ENCODE assay signal across 8 mouse cellular contexts in genomic region chr11:74648676-74649075, GRCm38 (mm10). TPM values are rescaled to one million over a fixed set of nuclear protein-coding genes. Genes with fewer than 3 reads are reported as not detected.
DNase-seq lines count a peak whose midpoint lies in the region; ATAC-seq and TF ChIP-seq lines count a peak whose summit lies in the region.

No protein-coding gene starts in this region.

- no peak for DNase-seq in lung, embryonic 14.5 days
- DNase-seq in lung, postnatal 25 days (ENCODE audit: low spot score), result no peak
- no peak for DNase-seq in embryonic facial prominence, embryonic 14.5 days (ENCODE audit: low spot score)
- no peak for DNase-seq in limb, embryonic 10.5 days (ENCODE audit: low spot score)
- DNase-seq in layer of hippocampus, postnatal 36 days, result no peak
- DNase-seq in retina, postnatal 1 day, result no peak

- H3K4me3 ChIP-seq in lung, embryonic 14.5 days (ENCODE audit: low read depth, low read length), result peak overlapping the region; percentile 93
- peak overlapping the region; percentile 98 for H3K4me3 ChIP-seq in embryonic facial prominence, embryonic 14.5 days (ENCODE audit: low read depth, low read length)
- peak overlapping the region; percentile 96 for H3K4me3 ChIP-seq in limb, embryonic 10.5 days
- H3K4me3 ChIP-seq in neural tube, embryonic 15.5 days (replicated peaks), result peak overlapping the region; percentile 92

- H3K27me3 ChIP-seq in lung, embryonic 14.5 days (ENCODE audit: insufficient read depth, low read length), result no peaks in the 10 kb centered on the region
- H3K27me3 ChIP-seq in embryonic facial prominence, embryonic 14.5 days (replicated peaks; ENCODE audit: control insufficient read depth, insufficient read depth, low read length), result no peaks in the 10 kb centered on the region
- H3K27me3 ChIP-seq in limb, embryonic 10.5 days (ENCODE audit: low read depth, poor library complexity, severe bottlenecking), result no peaks in the 10 kb centered on the region
- no peaks in the 10 kb centered on the region for H3K27me3 ChIP-seq in neural tube, embryonic 15.5 days (replicated peaks)

- 7% methylated on average over 1 of the region's 1 CpGs for WGBS in lung, embryonic 14.5 days
- 3% methylated on average over 1 of the region's 1 CpGs for WGBS in embryonic facial prominence, embryonic 14.5 days
- 7% methylated on average over 1 of the region's 1 CpGs for WGBS in limb, embryonic 10.5 days
- WGBS in neural tube, embryonic 15.5 days, result 0% methylated on average over 1 of the region's 1 CpGs

- peak overlapping the region; percentile 88 for H3K4me2 ChIP-seq in lung, embryonic 14.5 days
- peak overlapping the region; percentile 82 for H3K4me2 ChIP-seq in embryonic facial prominence, embryonic 14.5 days (ENCODE audit: low read depth, low read length)
- peak overlapping the region; percentile 90 for H3K4me2 ChIP-seq in neural tube, embryonic 15.5 days

- peak; percentile 19; the same call in 1 of the 2 replicates for ATAC-seq in lung, embryonic 14.5 days (ENCODE audit: insufficient read depth)
- ATAC-seq in embryonic facial prominence, embryonic 14.5 days (ENCODE audit: low read depth), result peak; percentile 16; the same call in 1 of the 2 replicates
- no peak; the same call in 1 of the 2 replicates for ATAC-seq in neural tube, embryonic 15.5 days (ENCODE audit: low FRiP score)
- no peak for ATAC-seq in cerebellum, adult (ENCODE audit: insufficient number of reproducible peaks, low FRiP score, low TSS enrichment)

- no peaks in the 10 kb centered on the region for H3K9me3 ChIP-seq in lung, embryonic 14.5 days (ENCODE audit: low read depth, low read length)
- H3K9me3 ChIP-seq in embryonic facial prominence, embryonic 14.5 days (ENCODE audit: control insufficient read depth, low read length), result no peaks in the 10 kb centered on the region
- H3K9me3 ChIP-seq in limb, embryonic 10.5 days (replicated peaks), result no peaks in the 10 kb centered on the region
- no peaks in the 10 kb centered on the region for H3K9me3 ChIP-seq in neural tube, embryonic 15.5 days (replicated peaks)

- H3K27ac ChIP-seq in lung, embryonic 14.5 days (ENCODE audit: low read depth), result peak overlapping the region; percentile 40
- H3K27ac ChIP-seq in embryonic facial prominence, embryonic 14.5 days (replicated peaks; ENCODE audit: low read depth, low read length), result peak overlapping the region; percentile 63
- peak overlapping the region; percentile 88 for H3K27ac ChIP-seq in limb, embryonic 10.5 days
- H3K27ac ChIP-seq in neural tube, embryonic 15.5 days (replicated peaks), result peak overlapping the region; percentile 82

- no peak for TF ChIP-seq CTCF in lung, embryonic 14.5 days (IDR thresholded peaks at IDR 0.05; ENCODE audit: low read depth)

- H3K36me3 ChIP-seq in lung, embryonic 14.5 days (ENCODE audit: insufficient read depth), result no peaks in the 10 kb centered on the region
- no peaks in the 10 kb centered on the region for H3K36me3 ChIP-seq in embryonic facial prominence, embryonic 14.5 days (ENCODE audit: control insufficient read depth, insufficient read depth, low read length)
- H3K36me3 ChIP-seq in limb, embryonic 10.5 days, result peaks cover 8% of the 10 kb centered on the region
- H3K36me3 ChIP-seq in neural tube, embryonic 15.5 days, result no peaks in the 10 kb centered on the region

- peak overlapping the region; percentile 84 for H3K9ac ChIP-seq in lung, embryonic 14.5 days
- H3K9ac ChIP-seq in embryonic facial prominence, embryonic 14.5 days (ENCODE audit: low read depth, low read length), result peak overlapping the region; percentile 89
- peak overlapping the region; percentile 83 for H3K9ac ChIP-seq in neural tube, embryonic 15.5 days (replicated peaks)

- H3K4me1 ChIP-seq in lung, embryonic 14.5 days (ENCODE audit: insufficient read depth), result 0 out of 2 replicates have a peak, but pooled peaks cover 2% of the 10 kb centered on the region
- peaks cover 20% of the 10 kb centered on the region for H3K4me1 ChIP-seq in embryonic facial prominence, embryonic 14.5 days (ENCODE audit: control insufficient read depth, insufficient read depth, low read length)
- H3K4me1 ChIP-seq in limb, embryonic 10.5 days, result peaks cover 51% of the 10 kb centered on the region
- peaks cover 48% of the 10 kb centered on the region for H3K4me1 ChIP-seq in neural tube, embryonic 15.5 days

RNA-seq across cellular contexts. Expression of gene Cluh, which starts 0.6 kb away (rescaled TPM):
- 21.5 and 23.8 TPM in 2 replicates for polyA plus RNA-seq in lung, embryonic 14.5 days (2014; fragmentation: Nextera tagmentation; extraction: Ambion mirVana)
- 24.4 and 25.2 TPM in 2 replicates for polyA plus RNA-seq in embryonic facial prominence, embryonic 14.5 days (2014; fragmentation: Nextera tagmentation; extraction: Ambion mirVana)
- polyA plus RNA-seq in limb, embryonic 10.5 days (2016; fragmentation: Nextera tagmentation; extraction: Ambion mirVana), result 32.8 and 36.6 TPM in 2 replicates
- 18.9 and 22.4 TPM in 2 replicates for polyA plus RNA-seq in neural tube, embryonic 15.5 days (2015; fragmentation: Nextera tagmentation; extraction: Ambion mirVana)
- total RNA-seq in layer of hippocampus, postnatal 36 days (2021), result 10 to 100 TPM; 66.9 to 70.0 TPM

RNA-seq across cellular contexts. Expression of gene Ccdc92b, which starts 29.3 kb away (rescaled TPM):
- 0.28 and 0.38 TPM in 2 replicates for polyA plus RNA-seq in lung, embryonic 14.5 days (2014; fragmentation: Nextera tagmentation; extraction: Ambion mirVana)
- 0.54 and 0.62 TPM in 2 replicates for polyA plus RNA-seq in embryonic facial prominence, embryonic 14.5 days (2014; fragmentation: Nextera tagmentation; extraction: Ambion mirVana)
- polyA plus RNA-seq in limb, embryonic 10.5 days (2016; fragmentation: Nextera tagmentation; extraction: Ambion mirVana), result 0.24 and 0.51 TPM in 2 replicates
- polyA plus RNA-seq in neural tube, embryonic 15.5 days (2015; fragmentation: Nextera tagmentation; extraction: Ambion mirVana), result 2.4 and 3.6 TPM in 2 replicates
- 10 to 100 TPM; 21.9 to 22.1 TPM for total RNA-seq in layer of hippocampus, postnatal 36 days (2021)

RNA-seq across cellular contexts. Expression of gene Rap1gap2, which starts 38.0 kb away (rescaled TPM):
- polyA plus RNA-seq in lung, embryonic 14.5 days (2014; fragmentation: Nextera tagmentation; extraction: Ambion mirVana), result 2.3 and 2.6 TPM in 2 replicates
- polyA plus RNA-seq in embryonic facial prominence, embryonic 14.5 days (2014; fragmentation: Nextera tagmentation; extraction: Ambion mirVana), result 3.4 and 3.6 TPM in 2 replicates
- polyA plus RNA-seq in limb, embryonic 10.5 days (2016; fragmentation: Nextera tagmentation; extraction: Ambion mirVana), result 0.34 and 0.55 TPM in 2 replicates
- polyA plus RNA-seq in neural tube, embryonic 15.5 days (2015; fragmentation: Nextera tagmentation; extraction: Ambion mirVana), result 13.1 and 13.7 TPM in 2 replicates
- total RNA-seq in layer of hippocampus, postnatal 36 days (2021), result 100 to 1,000 TPM; 135 to 137 TPM

Comparison
In these comparisons a context has a peak if more than half of its experiments do, and no peak if none do; other contexts are left out.
1. ATAC-seq: peak in lung, embryonic 14.5 days (single experiment) and embryonic facial prominence, embryonic 14.5 days (single experiment); none in neural tube, embryonic 15.5 days (single experiment) and cerebellum, adult (single experiment).
2. Peak in every context shown above with its lines, with median percentiles within 50 percentile points of each other: H3K27ac ChIP-seq, H3K4me2 ChIP-seq, H3K4me3 ChIP-seq and H3K9ac ChIP-seq.